Mouse (Mus musculus): Measurements from ENCODE around the gene Sult2a8.

- TF ChIP-seq POLR2A (IDR thresholded peaks at IDR 0.05; ENCODE audit: borderline replicate concordance, extremely low read depth, insufficient read depth, insufficient read length, poor library complexity, severe bottlenecking), result no peak
- TF ChIP-seq CTCF (IDR thresholded peaks at IDR 0.05; ENCODE audit: borderline replicate concordance, extremely low read depth, insufficient read depth, insufficient read length), result no peak
These were observed 47.6 kb upstream of the Sult2a8 start, which contains the start of gene Sult2a7 for GRCm38 (mm10) chr7:14494130-14494529.
